Mouse (Mus musculus) midbrain, postnatal 0 days (tissue): Measurements from ENCODE around the gene Gm21776. TPM values are rescaled to one million over a fixed set of nuclear protein-coding genes. Genes with fewer than 3 reads are reported as not detected.
"Not testable (repeated sequence)": the region's sequence is repeated elsewhere in the genome, so short reads cannot be mapped to it uniquely, and the experiment has no call there.

ENCODE experiments used
- ATAC-seq: fragments of 200-750 bp; cut with Nextera tagmentation; 2 replicates; pipeline ENCODE4 v1.8.0; 2017; ENCODE audit warnings: moderate number of reproducible peaks, mild to moderate bottlenecking, moderate TSS enrichment, moderate library complexity; ENCODE audit not compliant: low FRiP score
- DNase-seq: peaks from one replicate; pipeline ENCODE4 v3.0.0-alpha.2; 2015; ENCODE audit warnings: low spot score
- H3K27ac ChIP-seq: fragments of 300-500 bp; sonication (generic); 2 replicates; pipeline ENCODE4 v1.5.1; 2014; ENCODE audit warnings: low read depth, mild to moderate bottlenecking, low read length, mixed read lengths
- H3K27me3 ChIP-seq: fragments of 300-500 bp; sonication (generic); 2 replicates; pipeline ENCODE4 v1.6.1; 2014; ENCODE audit warnings: low read length, control low read depth, mixed read lengths; ENCODE audit not compliant: insufficient read depth
- H3K36me3 ChIP-seq: fragments of 300-500 bp; sonication (generic); 2 replicates; pipeline ENCODE4 v1.6.1; 2014; ENCODE audit warnings: low read length, control low read depth, mixed read lengths; ENCODE audit not compliant: insufficient read depth
- H3K4me1 ChIP-seq: fragments of 300-500 bp; sonication (generic); 2 replicates; pipeline ENCODE4 v1.6.1; 2014; ENCODE audit warnings: mild to moderate bottlenecking, control low read depth, antibody characterized with exemption, low read length, mixed read lengths; ENCODE audit not compliant: insufficient read depth
- H3K4me2 ChIP-seq: fragments of 300-500 bp; sonication (generic); 2 replicates; pipeline ENCODE4 v1.6.1; 2014; ENCODE audit warnings: low read depth, mild to moderate bottlenecking, low read length, mixed read lengths; ENCODE audit not compliant: poor library complexity, severe bottlenecking
- H3K4me3 ChIP-seq: fragments of 300-500 bp; sonication (generic); 2 replicates; pipeline ENCODE4 v1.5.1; 2014; ENCODE audit warnings: low read depth, mild to moderate bottlenecking, low read length, moderate library complexity
- H3K9ac ChIP-seq: fragments of 300-500 bp; sonication (generic); replicated peaks from 2 replicates; pipeline ENCODE4 v1.6.1; 2014; ENCODE audit warnings: mild to moderate bottlenecking, low read length, moderate library complexity, mixed read lengths; ENCODE audit not compliant: poor library complexity, severe bottlenecking
- H3K9me3 ChIP-seq: fragments of 300-500 bp; sonication (generic); 2 replicates; pipeline ENCODE4 v1.6.1; 2016; ENCODE audit warnings: low read length, control low read depth
- WGBS: fragments of 180-500 bp; shearing (Covaris S2); extraction: QIAGEN DNeasy Blood & Tissue Kit; methylation state at CpG from one replicate; pipeline ENCODE4 v1.1.7; 2014; 5-methylcytosine and 5-hydroxymethylcytosine counted together
- polyA plus RNA-seq: library from polyadenylated mRNA; unstranded; fragments of >200 nt; fragmentation: Nextera tagmentation; extraction: Ambion mirVana; gene quantifications from 2 replicates; pipeline ENCODE4 v1.2.1, GENCODE M21; 2015
- total RNA-seq: library from RNA; depleted of rRNA; stranded (reverse); fragments of >200 nt; gene quantifications from 2 replicates; pipeline ENCODE4 v1.2.3, GENCODE M21; 2014; rRNA removed

Gm21776 gene
- total RNA-seq (not detected in 2 replicates), polyA plus RNA-seq (not detected in 2 replicates)

DNA sequence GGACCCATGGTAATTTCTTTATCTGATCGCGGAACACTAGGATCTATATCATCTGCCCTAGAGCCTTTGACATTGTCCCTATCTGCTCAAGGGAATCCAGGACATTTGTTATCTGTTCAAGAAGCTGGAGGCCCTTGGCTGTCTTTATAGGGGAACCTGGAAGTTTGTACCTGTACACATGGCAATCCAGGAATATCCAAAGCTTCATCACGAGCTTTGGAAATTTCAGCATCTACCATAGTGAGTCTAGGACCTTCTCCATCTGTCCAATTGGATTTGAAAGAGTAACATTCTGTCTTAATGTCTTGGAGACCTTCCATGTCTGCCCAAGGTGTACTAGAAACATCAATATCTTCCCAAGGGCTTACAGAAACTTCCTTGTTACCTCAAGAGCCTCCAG lies at the start of gene Gm21776:
Gene Gm21776, plus strand, starts transcription at position 301 of the 400 bp plus-strand sequence.
- DNase-seq, H3K27ac ChIP-seq, H3K9me3 ChIP-seq, H3K9ac ChIP-seq, H3K4me1 ChIP-seq, H3K4me2 ChIP-seq, H3K36me3 ChIP-seq, H3K27me3 ChIP-seq, ATAC-seq, H3K4me3 ChIP-seq: not testable (repeated sequence)
- no CpG with 5 or more reads among the region's 3 CpGs for WGBS
